Comparison of ENCODE assay signal across 8 mouse cellular contexts in the genomic region with DNA sequence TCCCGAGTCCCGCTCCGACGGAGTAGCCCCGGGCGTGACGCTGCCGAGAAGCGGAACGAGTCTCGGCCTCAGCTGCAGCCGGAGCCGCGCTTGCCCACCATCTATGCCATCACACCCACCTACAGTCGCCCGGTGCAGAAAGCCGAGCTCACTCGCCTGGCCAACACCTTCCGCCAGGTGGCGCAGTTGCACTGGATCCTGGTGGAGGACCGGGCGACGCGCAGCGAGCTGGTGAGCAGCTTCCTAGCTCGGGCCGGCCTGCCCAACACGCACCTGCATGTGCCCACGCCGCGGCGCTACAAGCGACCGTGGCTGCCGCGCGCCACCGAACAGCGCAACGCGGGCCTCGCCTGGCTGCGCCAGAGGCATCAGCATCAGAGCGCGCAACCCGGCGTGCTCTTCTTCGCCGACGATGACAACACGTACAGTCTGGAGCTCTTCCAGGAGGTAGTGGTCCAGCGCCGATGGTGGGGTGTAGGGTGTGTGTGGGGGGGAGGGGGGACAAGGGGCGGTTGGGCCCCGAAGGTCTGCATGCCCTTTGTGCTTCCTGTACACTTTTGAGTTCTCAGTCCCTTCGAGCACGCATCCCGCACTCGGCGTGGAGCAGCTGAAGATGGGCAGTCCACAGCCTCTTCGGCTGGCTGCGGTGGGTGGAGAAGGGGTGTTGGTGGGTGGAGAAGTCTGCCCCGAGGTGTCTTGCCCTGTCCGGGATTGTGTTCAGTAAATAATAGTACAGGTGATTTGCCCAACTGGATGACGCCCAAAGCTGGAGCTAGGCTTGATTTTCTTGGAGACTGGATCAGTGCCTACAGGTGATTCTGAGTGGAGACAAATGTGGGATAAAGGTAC. TPM values are rescaled to one million over a fixed set of nuclear protein-coding genes. Genes with fewer than 3 reads are reported as not detected.
DNase-seq lines count a peak whose midpoint lies in the region; ATAC-seq and TF ChIP-seq lines count a peak whose summit lies in the region.

No protein-coding gene starts in this region.

- H3K27me3 ChIP-seq in cerebellum, adult 2 months (ENCODE audit: control insufficient read depth, insufficient read depth, low read length): no peaks in the 10 kb centered on the region
- peaks cover 7% of the 10 kb centered on the region; the same call in 1 of the 2 replicates for H3K27me3 ChIP-seq in forebrain, postnatal 0 days (ENCODE audit: insufficient read depth, low read length)
- H3K27me3 ChIP-seq in thymus, adult 2 months (ENCODE audit: control insufficient read depth, insufficient read depth, low read length): peaks cover 7% of the 10 kb centered on the region

- H3K4me1 ChIP-seq in cerebellum, adult 2 months (ENCODE audit: control insufficient read depth, insufficient read depth, low read length): no peaks in the 10 kb centered on the region
- peaks cover 9% of the 10 kb centered on the region; the same call in 1 of the 2 replicates for H3K4me1 ChIP-seq in forebrain, postnatal 0 days (ENCODE audit: insufficient read depth)
- H3K4me1 ChIP-seq in lung, adult 2 months (ENCODE audit: control insufficient read depth, insufficient read depth, low read length): peaks cover 5% of the 10 kb centered on the region; the same call in 1 of the 2 replicates
- H3K4me1 ChIP-seq in thymus, adult 2 months (replicated peaks; ENCODE audit: control insufficient read depth, insufficient read depth, low read length): no peaks in the 10 kb centered on the region

- H3K36me3 ChIP-seq in forebrain, postnatal 0 days (ENCODE audit: insufficient read depth): no peaks in the 10 kb centered on the region
- H3K36me3 ChIP-seq in thymus, adult 2 months (ENCODE audit: control insufficient read depth, insufficient read depth, low read length): no peaks in the 10 kb centered on the region

- H3K4me2 ChIP-seq in forebrain, postnatal 0 days (ENCODE audit: low read depth): peak overlapping the region; percentile 89

- H3K4me3 ChIP-seq in cerebellum, adult 2 months (replicated peaks; ENCODE audit: insufficient read depth, low read depth, low read length): peak overlapping the region; percentile 69
- H3K4me3 ChIP-seq in forebrain, postnatal 0 days (ENCODE audit: low read depth, low read length): peak overlapping the region; percentile 77
- peak overlapping the region; percentile 67 for H3K4me3 ChIP-seq in layer of hippocampus, adult 2 months
- peak overlapping the region; percentile 36 for H3K4me3 ChIP-seq in lung, adult 2 months (replicated peaks; ENCODE audit: extremely low read depth, low read depth, low read length)
- H3K4me3 ChIP-seq in thymus, adult 2 months (ENCODE audit: control insufficient read depth, insufficient read depth, low read length): no peak overlapping the region

- H3K9me3 ChIP-seq in forebrain, postnatal 0 days (ENCODE audit: low read length): no peaks in the 10 kb centered on the region

- no peak overlapping the region for H3K27ac ChIP-seq in cerebellum, adult 2 months (ENCODE audit: insufficient read depth, low read length)
- H3K27ac ChIP-seq in forebrain, postnatal 0 days (ENCODE audit: low read depth, low read length): 0 out of 2 replicates have a peak overlapping the region, but pooled peaks have one; percentile 41
- peak overlapping the region; percentile 51 for H3K27ac ChIP-seq in layer of hippocampus, adult 2 months
- H3K27ac ChIP-seq in thymus, adult 2 months (ENCODE audit: control insufficient read depth, insufficient read depth, low read length): no peak overlapping the region

- peak; percentile 94 for DNase-seq in ES-CJ7 (ENCODE audit: low read depth, low spot score)
- peak; percentile 94 to 98 for DNase-seq in cerebellum, adult 2 months
- DNase-seq in forebrain, postnatal 0 days: peak; percentile 98
- DNase-seq in heart, postnatal 4 days: peak; percentile 93
- peak; percentile 91 to 97 for DNase-seq in layer of hippocampus, adult 2 months (ENCODE audit: low spot score in 2 of 2)
- DNase-seq in lung, adult 2 months: peak; percentile 91
- peak; percentile 67 for DNase-seq in ovary, adult 18-20 months (ENCODE audit: low spot score)
- DNase-seq in thymus, adult 2 months: peak; percentile 70

- TF ChIP-seq POLR2A in cerebellum, adult 2 months (IDR thresholded peaks at IDR 0.05; ENCODE audit: borderline replicate concordance, insufficient read depth, low read length): 0 out of 2 replicates have a peak, but pooled peaks have one; percentile 23
- TF ChIP-seq POLR2A in lung, adult 2 months (IDR thresholded peaks at IDR 0.05; ENCODE audit: borderline replicate concordance, extremely low read depth, low read depth, low read length): no peak
- no peak for TF ChIP-seq POLR2A in thymus, adult 2 months (IDR thresholded peaks at IDR 0.05; ENCODE audit: control insufficient read depth, extremely low read depth, insufficient read depth, low read length, poor library complexity)

- TF ChIP-seq CTCF in cerebellum, adult 2 months (IDR thresholded peaks at IDR 0.05; ENCODE audit: borderline replicate concordance, insufficient read depth, low read depth, low read length): peak; percentile 97
- TF ChIP-seq CTCF in forebrain, postnatal 0 days (IDR thresholded peaks at IDR 0.05; ENCODE audit: low read depth): peak; percentile 99
- peak; percentile 92 for TF ChIP-seq CTCF in layer of hippocampus, adult 2 months (conservative IDR thresholded peaks at IDR 0.05)
- peak; percentile 84 for TF ChIP-seq CTCF in lung, adult 2 months (IDR thresholded peaks at IDR 0.05; ENCODE audit: insufficient read depth, low read length)
- TF ChIP-seq CTCF in thymus, adult 2 months (IDR thresholded peaks at IDR 0.05; ENCODE audit: borderline replicate concordance, control insufficient read depth, extremely low read depth, insufficient read depth, low read length, poor library complexity): peak; percentile 78; the same call in 1 of the 2 replicates

- peak overlapping the region; percentile 54 for H3K9ac ChIP-seq in forebrain, postnatal 0 days

- WGBS in cerebellum, adult 2 months: 1% methylated on average over 65 of the region's 65 CpGs
- under 1% methylated on average over 65 of the region's 65 CpGs for WGBS in forebrain, postnatal 0 days
- 2% methylated on average over 65 of the region's 65 CpGs for WGBS in lung, adult 2 months
- WGBS in thymus, adult 2 months: 4% methylated on average over 65 of the region's 65 CpGs

- ATAC-seq in forebrain, postnatal 0 days: peak; percentile 92

RNA-seq across cellular contexts. Expression of a gene that starts 1.5 kb away (rescaled TPM):
- 9.5 and 9.6 TPM in 2 replicates for polyA plus RNA-seq in cerebellum, adult 2 months (2012; rRNA removed)
- total RNA-seq in forebrain, postnatal 0 days (2014; rRNA removed): 15.0 and 21.3 TPM in 2 replicates
- 8.1 and 11.1 TPM in 2 replicates for polyA plus RNA-seq in forebrain, postnatal 0 days (2015; fragmentation: Nextera tagmentation; extraction: Ambion mirVana)
- not detected for total RNA-seq in heart, postnatal 4 days (2021)
- 10 to 100 TPM; 12.7 to 13.9 TPM for total RNA-seq in layer of hippocampus, adult 2 months (2021)
- polyA plus RNA-seq in lung, adult 2 months (2012; rRNA removed): 0.02 and 0.07 TPM in 2 replicates
- polyA plus RNA-seq in thymus, adult 2 months (2012; rRNA removed): 0.13 and 0.19 TPM in 2 replicates

Comparison
In these comparisons a context has a peak if more than half of its experiments do, and no peak if none do; other contexts are left out.
1. H3K27ac ChIP-seq: peak in forebrain, postnatal 0 days (single experiment) and layer of hippocampus, adult 2 months (single experiment); none in cerebellum, adult 2 months (single experiment) and thymus, adult 2 months (single experiment).
2. Peak in every context shown above with its lines, with median percentiles within 50 percentile points of each other: DNase-seq and CTCF ChIP-seq.